Mouse (Mus musculus) olfactory bulb, adult 2 months (tissue): Measurements from ENCODE around the gene Spn.

Source experiments
- CTCF ChIP-seq: fragments of 200-500 bp; IDR thresholded peaks from 2 replicates; pipeline ENCODE4 v1.5.1; 2012; ENCODE audit warnings: low read depth, mild to moderate bottlenecking, low read length, moderate library complexity; ENCODE audit not compliant: insufficient read depth
- POLR2A ChIP-seq: fragments of 200-500 bp; IDR thresholded peaks from 2 replicates; pipeline ENCODE4 v1.6.1; 2012; ENCODE audit warnings: mild to moderate bottlenecking, low read depth, low read length, moderate library complexity; ENCODE audit not compliant: insufficient read depth

GRCm38 (mm10) chr7:127099528-127099927, 38.1 kb downstream of the Spn start:
- no peak for TF ChIP-seq CTCF
- TF ChIP-seq POLR2A = no peak
